Mouse (Mus musculus) adrenal gland (tissue): ENCODE measurements around the gene Vmn1r205.
"Not testable (repeated sequence)": the region's sequence is repeated elsewhere in the genome, so short reads cannot be mapped to it uniquely, and the experiment has no call there.

Experiments used
- intact Hi-C: fragments of 180-260 bp; cut with DNase I; formaldehyde crosslinking; loops from one replicate; pipeline ENCODE4 v1.15.1; 2025
- long read RNA-seq, 2 experiments: library from polyadenylated mRNA; unstranded; transcript quantifications; one replicate each; pipeline ENCODE4 v2.0.0; 2020; ENCODE audit warnings: borderline replicate concordance in 1 of 2; ENCODE audit not compliant: insufficient replicate concordance in 1 of 2

The Vmn1r205 gene
- long read RNA-seq, experiment 1, result 0 reads
- long read RNA-seq, experiment 2, result 0 reads

- intact Hi-C loops, result no loop called here
Observed at GRCm38 (mm10) chr13:22592900-22593299, at the start of gene Vmn1r205. Gene Vmn1r205, minus strand, starts transcription at chr13:22593000.

- intact Hi-C loops, result not testable (repeated sequence)
Observed at GRCm38 (mm10) chr13:22624151-22624550, 31.4 kb upstream of the Vmn1r205 start, which contains the start of gene Vmn1r206. Gene Vmn1r206, minus strand, starts transcription at chr13:22624251.

- intact Hi-C loops, result not testable (repeated sequence)
Observed at GRCm38 (mm10) chr13:22583336-22583735, 9.5 kb downstream of the Vmn1r205 start.

GRCm38 (mm10) chr13:22574911-22575310, 17.9 kb downstream of the Vmn1r205 start:
- intact Hi-C loops, result not testable (repeated sequence)

- intact Hi-C loops, result not testable (repeated sequence)
Observed at GRCm38 (mm10) chr13:22552898-22553297, 39.9 kb downstream of the Vmn1r205 start, which contains the start of gene Vmn1r204. Gene Vmn1r204, plus strand, starts transcription at chr13:22553198.
